Mouse (Mus musculus) heart, postnatal 0 days (tissue): ENCODE data around the gene Arid2. TPM values are rescaled to one million over a fixed set of nuclear protein-coding genes. Genes with fewer than 3 reads are reported as not detected.

Source experiments
- ATAC-seq: fragments of 200-750 bp; cut with Nextera tagmentation; 2 replicates; pipeline ENCODE4 v1.8.0; 2017; ENCODE audit warnings: low read depth, moderate number of reproducible peaks, moderate library complexity; ENCODE audit not compliant: insufficient read depth
- DNase-seq: peaks from one replicate; pipeline ENCODE4 v3.0.0-alpha.2; 2016; ENCODE audit warnings: low spot score
- H3K27ac ChIP-seq: fragments of 300-500 bp; sonication (generic); 2 replicates; pipeline ENCODE4 v1.5.1; 2014; ENCODE audit warnings: low read depth, mild to moderate bottlenecking
- H3K27me3 ChIP-seq: fragments of 300-500 bp; sonication (generic); 2 replicates; pipeline ENCODE4 v1.6.1; 2014; ENCODE audit warnings: low read length, mixed read lengths; ENCODE audit not compliant: control insufficient read depth, insufficient read depth
- H3K36me3 ChIP-seq: fragments of 300-500 bp; sonication (generic); replicated peaks from 2 replicates; pipeline ENCODE4 v1.6.1; 2014; ENCODE audit warnings: low read length, mixed read lengths; ENCODE audit not compliant: control insufficient read depth, insufficient read depth
- H3K4me1 ChIP-seq: fragments of 300-500 bp; sonication (generic); 2 replicates; pipeline ENCODE4 v1.6.1; 2014; ENCODE audit warnings: antibody characterized with exemption; ENCODE audit not compliant: control insufficient read depth, insufficient read depth
- H3K4me2 ChIP-seq: fragments of 300-500 bp; sonication (generic); 2 replicates; pipeline ENCODE4 v1.6.1; 2014; ENCODE audit warnings: low read depth, mild to moderate bottlenecking, low read length, moderate library complexity
- H3K4me3 ChIP-seq: fragments of 300-500 bp; sonication (generic); 2 replicates; pipeline ENCODE4 v1.5.1; 2014; ENCODE audit warnings: low read depth, low read length
- H3K9ac ChIP-seq: fragments of 300-500 bp; sonication (generic); replicated peaks from 2 replicates; pipeline ENCODE4 v1.6.1; 2014; ENCODE audit warnings: low read depth, low read length, mixed read lengths
- H3K9me3 ChIP-seq: fragments of 300-500 bp; sonication (generic); replicated peaks from 2 replicates; pipeline ENCODE4 v1.6.1; 2016; ENCODE audit warnings: low read length; ENCODE audit not compliant: control insufficient read depth
- CTCF ChIP-seq: IDR thresholded peaks from 2 replicates; pipeline ENCODE4 v1.5.1; 2016; ENCODE audit warnings: antibody characterized with exemption, control low read depth, low read depth
- EP300 ChIP-seq: IDR thresholded peaks from 2 replicates; pipeline ENCODE4 v1.6.1; 2016; ENCODE audit warnings: antibody characterized with exemption, low read depth
- WGBS: fragments of 180-500 bp; shearing (Covaris S2); extraction: QIAGEN DNeasy Blood & Tissue Kit; methylation state at CpG from one replicate; pipeline ENCODE4 v1.1.7; 2014; 5-methylcytosine and 5-hydroxymethylcytosine counted together
- polyA plus RNA-seq: library from polyadenylated mRNA; unstranded; fragments of >200 nt; fragmentation: Nextera tagmentation; extraction: Ambion mirVana; gene quantifications from 2 replicates; pipeline ENCODE4 v1.2.1, GENCODE M21; 2015
- total RNA-seq: library from RNA; depleted of rRNA; stranded (reverse); fragments of >200 nt; gene quantifications from 2 replicates; pipeline ENCODE4 v1.2.3, GENCODE M21; 2014; ENCODE audit warnings: low replicate concordance

Gene Arid2
- total and polyA plus RNA-seq, 2 experiments from 2014 or later: 8.2 to 28.4 TPM

DNA sequence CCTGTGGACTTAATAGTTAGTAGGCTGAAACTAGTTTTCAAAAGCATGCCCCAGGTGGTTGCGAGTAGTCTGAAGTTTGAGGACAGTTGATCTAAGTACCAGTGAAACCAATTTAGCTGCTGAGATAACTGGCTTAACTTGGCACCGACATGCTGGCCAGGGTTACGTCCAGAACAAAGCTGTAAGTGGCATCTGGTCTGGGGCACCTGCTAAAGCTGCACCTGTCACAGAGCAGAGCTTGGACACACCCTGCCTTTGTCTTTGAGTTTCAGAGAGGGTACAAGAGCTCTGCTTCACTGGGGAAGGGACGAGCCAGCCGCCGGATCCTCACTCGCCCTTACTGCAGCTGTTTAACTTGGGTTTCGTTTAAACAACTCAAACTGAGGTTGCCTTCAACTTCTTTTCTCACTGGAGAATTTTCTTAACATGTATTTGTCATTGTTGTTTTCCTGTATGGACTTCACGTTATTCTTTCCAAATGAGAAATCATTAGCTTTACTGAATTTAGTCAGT lies 9.8 kb downstream of the Arid2 start:
- ATAC-seq: peak; percentile 67; the same call in 1 of the 2 replicates
- no peak overlapping the region for H3K4me3 ChIP-seq
- H3K9me3 ChIP-seq: no peaks in the 10 kb centered on the region
- H3K27ac ChIP-seq: peak overlapping the region; percentile 51; the same call in 1 of the 2 replicates
- H3K9ac ChIP-seq: peak overlapping the region; percentile 52; the same call in 1 of the 2 replicates
- DNase-seq: no peak
- H3K4me2 ChIP-seq: peak overlapping the region; percentile 25
- H3K36me3 ChIP-seq: peaks cover 13% of the 10 kb centered on the region
- no peaks in the 10 kb centered on the region for H3K27me3 ChIP-seq
- TF ChIP-seq CTCF (no peak), EP300 (no peak)
- peaks cover 17% of the 10 kb centered on the region for H3K4me1 ChIP-seq
- whole genome bisulfite sequencing: 58% methylated on average over 9 of the region's 9 CpGs

GRCm38 (mm10) chr15:96297623-96298188 lies 10.4 kb downstream of the Arid2 start:
- H3K27me3 ChIP-seq: no peaks in the 10 kb centered on the region
- H3K36me3 ChIP-seq: peaks cover 14% of the 10 kb centered on the region
- TF ChIP-seq CTCF: no peak
- no peak for TF ChIP-seq EP300
- H3K9ac ChIP-seq: no peak overlapping the region
- WGBS: 92% methylated on average over 9 of the region's 9 CpGs
- H3K27ac ChIP-seq: peak overlapping the region; percentile 51; the same call in 1 of the 2 replicates
- H3K9me3 ChIP-seq: no peaks in the 10 kb centered on the region
- H3K4me1 ChIP-seq: peaks cover 17% of the 10 kb centered on the region
- DNase-seq (no peak), ATAC-seq (no peak)
- no peak overlapping the region for H3K4me2 ChIP-seq
- H3K4me3 ChIP-seq: no peak overlapping the region

- Histone ChIP-seq H3K4me1 (no peaks in the 10 kb centered on the region), H3K27ac (no peak overlapping the region), H3K9ac (no peak overlapping the region), H3K4me2 (no peak overlapping the region), H3K4me3 (no peak overlapping the region), H3K27me3 (no peaks in the 10 kb centered on the region), H3K9me3 (no peaks in the 10 kb centered on the region), H3K36me3 (peaks cover 32% of the 10 kb centered on the region)
- no peak for DNase-seq
- ATAC-seq: no peak
- TF ChIP-seq CTCF: no peak
- TF ChIP-seq EP300: no peak
- 68% methylated on average over 6 of the region's 6 CpGs for WGBS
Observed at GRCm38 (mm10) chr15:96309310-96309709, 22.0 kb downstream of the Arid2 start.

- 77% methylated on average over 1 of the region's 1 CpGs for WGBS
- Histone ChIP-seq H3K4me1 (peaks cover 7% of the 10 kb centered on the region; the same call in 1 of the 2 replicates), H3K4me3 (no peak overlapping the region), H3K4me2 (no peak overlapping the region), H3K9me3 (no peaks in the 10 kb centered on the region), H3K36me3 (peaks cover 17% of the 10 kb centered on the region), H3K27me3 (no peaks in the 10 kb centered on the region), H3K27ac (no peak overlapping the region), H3K9ac (no peak overlapping the region)
- no peak for TF ChIP-seq EP300
- no peak for TF ChIP-seq CTCF
- ATAC-seq (no peak), DNase-seq (no peak)
Observed at GRCm38 (mm10) chr15:96312902-96313301, 25.6 kb downstream of the Arid2 start.

DNA sequence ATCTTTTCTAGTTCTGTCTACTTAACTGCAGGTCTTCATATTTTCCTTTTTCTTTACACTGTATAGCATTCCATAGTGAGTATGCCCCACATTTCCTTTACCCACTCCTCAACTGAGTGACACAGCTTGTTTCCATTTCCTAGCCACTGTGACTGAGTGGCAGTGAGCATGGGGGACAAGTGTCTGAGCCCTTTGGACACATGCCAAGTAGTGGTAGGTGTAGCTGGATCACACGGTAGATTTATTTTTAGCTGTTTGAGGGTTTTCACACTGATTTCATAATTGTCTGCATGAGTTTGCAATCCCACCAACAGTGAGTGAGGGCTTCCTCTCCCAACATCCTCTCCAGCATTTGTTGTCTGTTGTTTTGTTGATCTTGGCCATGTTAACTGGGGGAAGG lies 28.3 kb downstream of the Arid2 start:
- peak; percentile 55; the same call in 1 of the 2 replicates for ATAC-seq
- H3K27ac ChIP-seq: peak overlapping the region; percentile 17; the same call in 1 of the 2 replicates
- peak; percentile 31 for DNase-seq
- H3K4me3 ChIP-seq: no peak overlapping the region
- H3K9me3 ChIP-seq: no peaks in the 10 kb centered on the region
- H3K9ac ChIP-seq: no peak overlapping the region
- H3K36me3 ChIP-seq: peaks cover 17% of the 10 kb centered on the region
- no peak overlapping the region for H3K4me2 ChIP-seq
- WGBS: 0% methylated on average over 1 of the region's 1 CpGs
- TF ChIP-seq EP300 (no peak), CTCF (no peak)
- H3K27me3 ChIP-seq: no peaks in the 10 kb centered on the region
- H3K4me1 ChIP-seq: peaks cover 7% of the 10 kb centered on the region; the same call in 1 of the 2 replicates
